Mouse (Mus musculus): ENCODE results near the gene Gm13287.
"Not testable (repeated sequence)": the region's sequence is repeated elsewhere in the genome, so short reads cannot be mapped to it uniquely, and the experiment has no call there.

Gm13287 gene

DNA sequence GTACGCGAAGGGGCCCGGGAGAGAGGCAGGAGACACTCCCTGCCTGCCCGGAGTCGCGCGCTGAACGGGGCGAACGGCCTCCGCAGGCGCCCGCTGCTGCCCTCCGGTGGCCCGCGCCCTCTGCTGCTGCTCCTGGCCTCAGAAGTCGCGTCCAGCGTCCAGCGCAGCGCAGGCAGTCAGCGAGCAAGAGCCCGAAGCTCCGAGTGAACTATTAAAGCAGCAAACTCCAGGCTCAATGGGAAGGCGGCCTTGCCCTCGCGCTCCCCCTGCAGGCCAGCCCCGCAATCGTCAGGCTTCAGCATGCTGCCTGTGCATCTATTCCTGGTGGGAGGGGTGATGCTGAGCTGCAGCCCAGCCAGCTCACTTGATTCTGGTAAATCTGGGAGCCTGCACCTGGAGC, at the start of gene Gm13287:
Gene Gm13287, plus strand, starts transcription at position 301 of the 400 bp plus-strand sequence.
- DNase-seq (ENCODE audit: low spot score in 2 of 2), result not testable (repeated sequence)

DNA sequence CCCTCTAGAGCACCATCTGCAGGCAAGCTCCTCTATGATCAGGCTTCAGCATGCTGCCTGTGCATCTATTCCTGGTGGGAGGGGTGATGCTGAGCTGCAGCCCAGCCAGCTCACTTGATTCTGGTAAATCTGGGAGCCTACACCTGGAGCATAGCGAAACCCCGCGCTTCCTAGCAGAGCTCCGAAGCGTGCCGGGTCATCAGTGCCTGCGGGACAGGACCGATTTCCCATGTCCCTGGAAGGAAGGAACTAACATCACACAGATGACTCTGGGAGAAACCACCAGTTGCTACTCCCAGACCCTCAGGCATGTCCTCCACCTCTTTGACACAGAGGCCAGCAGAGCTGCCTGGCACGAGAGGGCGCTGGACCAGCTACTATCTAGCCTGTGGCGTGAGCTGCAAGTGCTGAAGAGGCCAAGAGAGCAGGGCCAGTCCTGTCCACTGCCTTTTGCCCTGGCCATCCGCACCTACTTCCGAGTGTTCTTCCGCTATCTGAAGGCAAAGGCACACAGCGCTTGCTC, 48.2 kb upstream of the Gm13287 start, which contains the start of gene Gm13271:
Gene Gm13271, plus strand, starts transcription at position 51 of the 523 bp plus-strand sequence.
- DNase-seq (ENCODE audit: low spot score in 2 of 2), result peak; percentile 61 to 73

DNA sequence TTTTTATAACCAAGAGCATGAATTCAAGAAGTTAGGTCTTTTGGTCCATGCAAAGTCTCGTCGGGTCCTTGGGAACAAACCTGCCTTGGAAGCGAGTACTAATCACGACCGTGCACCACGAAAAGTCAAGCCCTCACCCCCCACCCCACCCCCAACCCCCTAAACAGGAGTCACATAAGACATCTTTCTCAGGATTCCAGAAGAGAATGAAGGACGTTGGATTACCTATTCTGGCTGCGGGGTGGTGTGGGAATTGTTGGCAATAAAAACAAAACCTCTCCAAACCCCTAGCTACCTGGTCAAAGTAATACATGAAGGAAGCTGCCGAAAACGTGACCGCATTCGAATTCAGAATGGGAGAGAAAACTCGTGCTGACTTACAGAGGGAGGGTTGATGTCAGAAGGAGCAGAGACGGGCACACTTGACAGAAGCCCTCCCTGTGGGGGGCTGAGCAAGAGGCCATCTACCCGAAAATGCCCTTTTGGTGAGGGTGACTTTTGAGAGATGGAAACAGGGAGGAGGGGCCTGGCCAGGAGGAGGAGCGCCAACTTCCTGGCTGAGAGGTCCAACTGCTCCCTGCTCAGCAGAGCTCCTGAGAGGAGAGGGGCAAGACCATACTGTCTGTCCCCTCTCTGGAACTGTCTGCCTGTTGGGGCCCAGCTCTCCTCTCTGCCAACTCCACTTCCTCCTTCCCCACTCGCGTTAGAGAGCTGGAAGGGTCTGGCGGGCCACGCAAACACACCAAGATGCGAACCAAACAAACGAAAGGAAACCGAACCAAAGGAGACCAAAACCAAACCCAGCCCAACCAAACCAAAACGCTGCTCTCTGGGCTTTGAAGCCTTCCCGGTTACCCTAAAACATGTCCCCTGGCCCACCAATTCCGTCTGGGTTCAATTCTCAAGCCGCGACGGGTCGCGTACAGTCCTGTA, 46.2 kb upstream of the Gm13287 start:
- not testable (repeated sequence) for DNase-seq (ENCODE audit: low spot score in 2 of 2)

DNA sequence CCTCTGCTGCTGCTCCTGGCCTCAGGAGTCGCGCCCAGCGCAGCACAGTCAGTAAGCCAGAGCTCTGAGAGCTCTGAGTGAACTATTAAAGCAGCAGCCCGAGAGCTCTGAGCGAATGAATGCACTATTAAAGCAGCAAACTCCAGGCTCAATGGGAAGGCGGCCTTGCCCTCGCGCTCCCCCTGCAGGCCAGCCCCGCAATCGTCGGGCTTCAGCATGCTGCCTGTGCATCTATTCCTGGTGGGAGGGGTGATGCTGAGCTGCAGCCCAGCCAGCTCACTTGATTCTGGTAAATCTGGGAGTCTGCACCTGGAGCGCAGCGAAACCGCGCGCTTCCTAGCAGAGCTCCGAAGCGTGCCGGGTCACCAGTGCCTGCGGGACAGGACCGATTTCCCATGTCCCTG, 45.4 kb upstream of the Gm13287 start:
- peak; percentile 90 for DNase-seq (ENCODE audit: low spot score in 2 of 2)

DNA sequence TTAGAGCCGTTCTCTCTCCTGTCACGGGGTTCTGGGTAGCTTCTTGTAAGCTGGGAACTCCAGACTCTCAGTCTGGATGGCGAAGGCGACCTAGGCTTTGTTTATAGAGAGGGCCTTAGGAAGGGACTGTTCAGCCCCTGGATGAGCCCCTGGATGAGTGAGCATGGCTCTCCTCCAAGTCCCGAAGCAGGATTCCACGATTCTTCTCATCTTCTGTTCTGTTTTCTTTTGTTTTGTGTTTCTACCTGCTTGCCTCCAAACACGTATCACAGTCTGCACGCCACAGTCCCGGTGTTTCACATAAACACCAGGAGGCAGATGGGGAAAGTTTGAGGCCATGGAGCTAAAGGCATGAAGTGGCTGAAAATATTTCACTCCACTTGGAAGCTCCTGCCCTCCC, 44.3 kb upstream of the Gm13287 start:
- not testable (repeated sequence) for DNase-seq (ENCODE audit: low spot score in 2 of 2)

DNA sequence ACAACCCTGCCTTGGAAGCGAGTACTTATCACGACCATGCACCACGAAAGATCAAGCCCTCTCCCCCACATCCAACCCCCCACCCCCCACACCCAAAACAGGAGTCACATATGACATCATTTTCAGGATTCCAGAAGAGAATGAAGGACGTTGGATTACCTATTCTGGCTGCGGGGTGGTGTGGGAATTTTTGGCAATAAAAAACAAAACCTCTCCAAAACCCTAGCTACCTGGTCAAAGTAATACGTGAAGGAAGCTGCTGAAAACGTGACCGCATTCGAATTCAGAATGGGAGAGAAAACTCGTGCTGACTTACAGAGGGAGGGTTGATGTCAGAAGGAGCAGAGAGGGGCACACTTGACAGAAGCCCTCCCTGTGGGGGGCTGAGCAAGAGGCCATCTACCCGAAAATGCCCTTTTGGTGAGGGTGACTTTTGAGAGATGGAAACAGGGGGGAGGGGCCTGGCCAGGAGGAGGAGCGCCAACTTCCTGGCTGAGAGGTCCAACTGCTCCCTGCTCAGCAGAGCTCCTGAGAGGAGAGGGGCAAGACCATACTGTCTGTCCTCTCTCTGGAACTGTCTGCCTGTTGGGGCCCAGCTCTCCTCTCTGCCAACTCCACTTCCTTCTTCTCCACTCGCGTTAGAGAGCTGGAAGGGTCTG, 43.3 kb upstream of the Gm13287 start, which contains the start of gene Gm13283:
Gene Gm13283, plus strand, starts transcription at position 510 of the 659 bp plus-strand sequence.
- peak in 1 of 2 experiments; percentile 14 for DNase-seq (ENCODE audit: low spot score in 2 of 2)

DNA sequence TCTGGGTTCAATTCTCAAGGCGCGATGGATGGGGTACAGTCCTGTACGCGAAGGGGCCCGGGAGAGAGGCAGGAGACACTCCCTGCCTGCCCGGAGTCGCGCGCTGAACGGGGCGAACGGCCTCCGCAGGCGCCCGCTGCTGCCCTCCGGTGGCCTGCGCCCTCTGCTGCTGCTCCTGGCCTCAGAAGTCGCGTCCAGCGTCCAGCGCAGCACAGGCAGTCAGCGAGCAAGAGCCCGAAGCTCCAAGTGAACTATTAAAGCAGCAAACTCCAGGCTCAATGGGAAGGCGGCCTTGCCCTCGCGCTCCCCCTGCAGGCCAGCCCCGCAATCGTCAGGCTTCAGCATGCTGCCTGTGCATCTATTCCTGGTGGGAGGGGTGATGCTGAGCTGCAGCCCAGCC, 42.6 kb upstream of the Gm13287 start:
- DNase-seq (ENCODE audit: low spot score in 2 of 2), result peak; percentile 21 to 30

DNA sequence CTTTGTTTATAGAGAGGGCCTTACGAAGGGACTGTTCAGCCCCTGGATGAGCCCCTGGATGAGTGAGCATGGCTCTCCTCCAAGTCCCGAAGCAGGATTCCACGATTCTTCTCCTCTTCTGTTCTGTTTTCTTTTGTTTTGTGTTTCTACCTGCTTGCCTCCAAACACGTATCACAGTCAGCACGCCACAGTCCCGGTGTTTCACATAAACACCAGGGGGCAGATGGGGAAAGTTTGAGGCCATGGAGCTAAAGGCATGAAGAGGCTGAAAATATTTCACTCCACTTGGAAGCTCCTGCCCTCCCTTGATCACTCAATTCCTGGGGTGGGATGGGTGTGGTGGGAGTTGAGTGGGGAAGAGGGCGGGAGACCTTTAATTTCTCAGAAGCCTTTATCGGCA, 41.3 kb upstream of the Gm13287 start:
- peak; percentile 62 to 64 for DNase-seq (ENCODE audit: low spot score in 2 of 2)

DNA sequence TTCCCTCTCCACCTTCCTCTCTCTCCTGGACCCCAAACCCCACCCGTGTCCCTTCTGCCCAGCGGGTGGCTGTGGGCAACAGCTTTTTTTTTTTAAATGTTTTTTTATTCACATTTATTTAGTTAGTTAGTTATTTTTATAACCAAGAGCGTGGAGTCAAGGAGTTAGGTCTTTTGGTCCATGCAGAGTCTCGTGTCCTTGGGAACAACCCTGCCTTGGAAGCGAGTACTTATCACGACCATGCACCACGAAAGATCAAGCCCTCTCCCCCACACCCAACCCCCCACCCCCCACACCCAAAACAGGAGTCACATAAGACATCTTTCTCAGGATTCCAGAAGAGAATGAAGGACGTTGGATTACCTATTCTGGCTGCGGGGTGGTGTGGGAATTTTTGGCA, 40.7 kb upstream of the Gm13287 start:
- DNase-seq (ENCODE audit: low spot score in 2 of 2), result not testable (repeated sequence)

DNA sequence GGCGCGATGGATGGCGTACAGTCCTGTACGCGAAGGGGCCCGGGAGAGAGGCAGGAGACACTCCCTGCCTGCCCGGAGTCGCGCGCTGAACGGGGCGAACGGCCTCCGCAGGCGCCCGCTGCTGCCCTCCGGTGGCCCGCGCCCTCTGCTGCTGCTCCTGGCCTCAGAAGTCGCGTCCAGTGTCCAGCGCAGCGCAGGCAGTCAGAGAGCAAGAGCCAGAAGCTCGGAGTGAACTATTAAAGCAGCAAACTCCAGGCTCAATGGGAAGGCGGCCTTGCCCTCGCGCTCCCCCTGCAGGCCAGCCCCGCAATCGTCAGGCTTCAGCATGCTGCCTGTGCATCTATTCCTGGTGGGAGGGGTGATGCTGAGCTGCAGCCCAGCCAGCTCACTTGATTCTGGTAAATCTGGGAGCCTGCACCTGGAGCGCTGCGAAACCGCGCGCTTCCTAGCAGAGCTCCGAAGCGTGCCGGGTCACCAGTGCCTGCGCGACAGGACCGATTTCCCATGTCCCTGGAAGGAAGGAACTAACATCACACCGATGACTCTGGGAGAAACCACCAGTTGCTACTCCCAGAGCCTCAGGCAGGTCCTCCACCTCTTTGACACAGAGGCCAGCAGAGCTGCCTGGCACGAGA, 39.6 kb upstream of the Gm13287 start:
- not testable (repeated sequence) for DNase-seq (ENCODE audit: low spot score in 2 of 2)

DNA sequence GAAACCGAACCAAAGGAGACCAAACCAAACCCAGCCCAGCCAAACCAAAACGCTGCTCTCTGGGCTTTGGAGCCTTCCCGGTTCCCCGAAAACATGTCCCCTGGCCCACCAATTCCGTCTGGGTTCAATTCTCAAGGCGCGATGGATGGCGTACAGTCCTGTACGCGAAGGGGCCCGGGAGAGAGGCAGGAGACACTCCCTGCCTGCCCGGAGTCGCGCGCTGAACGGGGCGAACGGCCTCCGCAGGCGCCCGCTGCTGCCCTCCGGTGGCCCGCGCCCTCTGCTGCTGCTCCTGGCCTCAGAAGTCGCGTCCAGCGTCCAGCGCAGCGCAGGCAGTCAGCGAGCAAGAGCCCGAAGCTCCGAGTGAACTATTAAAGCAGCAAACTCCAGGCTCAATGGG, 29.5 kb upstream of the Gm13287 start, which contains the start of gene Gm13290:
Gene Gm13290, plus strand, starts transcription at position 301 of the 400 bp plus-strand sequence.
- not testable (repeated sequence) for DNase-seq (ENCODE audit: low spot score in 2 of 2)

DNA sequence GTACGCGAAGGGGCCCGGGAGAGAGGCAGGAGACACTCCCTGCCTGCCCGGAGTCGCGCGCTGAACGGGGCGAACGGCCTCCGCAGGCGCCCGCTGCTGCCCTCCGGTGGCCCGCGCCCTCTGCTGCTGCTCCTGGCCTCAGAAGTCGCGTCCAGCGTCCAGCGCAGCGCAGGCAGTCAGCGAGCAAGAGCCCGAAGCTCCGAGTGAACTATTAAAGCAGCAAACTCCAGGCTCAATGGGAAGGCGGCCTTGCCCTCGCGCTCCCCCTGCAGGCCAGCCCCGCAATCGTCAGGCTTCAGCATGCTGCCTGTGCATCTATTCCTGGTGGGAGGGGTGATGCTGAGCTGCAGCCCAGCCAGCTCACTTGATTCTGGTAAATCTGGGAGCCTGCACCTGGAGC, 26.4 kb upstream of the Gm13287 start, which contains the start of gene Gm13289:
Gene Gm13289, plus strand, starts transcription at position 301 of the 400 bp plus-strand sequence.
- not testable (repeated sequence) for DNase-seq (ENCODE audit: low spot score in 2 of 2)

DNA sequence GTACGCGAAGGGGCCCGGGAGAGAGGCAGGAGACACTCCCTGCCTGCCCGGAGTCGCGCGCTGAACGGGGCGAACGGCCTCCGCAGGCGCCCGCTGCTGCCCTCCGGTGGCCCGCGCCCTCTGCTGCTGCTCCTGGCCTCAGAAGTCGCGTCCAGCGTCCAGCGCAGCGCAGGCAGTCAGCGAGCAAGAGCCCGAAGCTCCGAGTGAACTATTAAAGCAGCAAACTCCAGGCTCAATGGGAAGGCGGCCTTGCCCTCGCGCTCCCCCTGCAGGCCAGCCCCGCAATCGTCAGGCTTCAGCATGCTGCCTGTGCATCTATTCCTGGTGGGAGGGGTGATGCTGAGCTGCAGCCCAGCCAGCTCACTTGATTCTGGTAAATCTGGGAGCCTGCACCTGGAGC, 23.5 kb upstream of the Gm13287 start, which contains the start of gene Gm13272:
Gene Gm13272, plus strand, starts transcription at position 301 of the 400 bp plus-strand sequence.
- DNase-seq (ENCODE audit: low spot score in 2 of 2), result not testable (repeated sequence)

DNA sequence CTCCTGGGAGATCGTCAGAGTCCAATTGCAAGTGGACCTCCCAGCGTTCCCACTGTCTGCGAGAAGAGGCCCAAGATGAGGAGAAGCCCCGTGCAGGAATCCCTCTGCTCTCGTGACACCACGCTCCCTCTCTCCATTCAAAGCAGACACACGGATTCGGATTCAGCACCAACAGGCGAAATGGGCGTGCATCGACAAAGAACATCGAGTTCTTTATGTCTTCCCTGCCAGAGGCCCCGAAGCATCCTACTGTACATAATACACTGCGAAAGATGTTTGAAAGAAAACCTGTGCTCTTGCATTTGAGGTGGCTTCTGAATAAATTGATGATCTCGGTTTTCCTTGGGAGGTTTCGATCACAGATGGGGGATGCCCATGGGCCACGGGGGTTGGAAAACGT, 22.7 kb upstream of the Gm13287 start:
- not testable (repeated sequence) for DNase-seq (ENCODE audit: low spot score in 2 of 2)

DNA sequence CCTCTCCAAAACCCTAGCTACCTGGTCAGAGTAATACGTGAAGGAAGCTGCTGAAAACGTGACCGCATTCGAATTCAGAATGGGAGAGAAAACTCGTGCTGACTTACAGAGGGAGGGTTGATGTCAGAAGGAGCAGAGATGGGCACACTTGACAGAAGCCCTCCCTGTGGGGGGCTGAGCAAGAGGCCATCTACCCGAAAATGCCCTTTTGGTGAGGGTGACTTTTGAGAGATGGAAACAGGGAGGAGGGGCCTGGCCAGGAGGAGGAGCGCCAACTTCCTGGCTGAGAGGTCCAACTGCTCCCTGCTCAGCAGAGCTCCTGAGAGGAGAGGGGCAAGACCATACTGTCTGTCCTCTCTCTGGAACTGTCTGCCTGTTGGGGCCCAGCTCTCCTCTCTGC, 21.2 kb upstream of the Gm13287 start, which contains the start of gene Ifnz:
Gene Ifnz, plus strand, starts transcription at position 301 of the 400 bp plus-strand sequence.
- DNase-seq (ENCODE audit: low spot score in 2 of 2), result not testable (repeated sequence)

DNA sequence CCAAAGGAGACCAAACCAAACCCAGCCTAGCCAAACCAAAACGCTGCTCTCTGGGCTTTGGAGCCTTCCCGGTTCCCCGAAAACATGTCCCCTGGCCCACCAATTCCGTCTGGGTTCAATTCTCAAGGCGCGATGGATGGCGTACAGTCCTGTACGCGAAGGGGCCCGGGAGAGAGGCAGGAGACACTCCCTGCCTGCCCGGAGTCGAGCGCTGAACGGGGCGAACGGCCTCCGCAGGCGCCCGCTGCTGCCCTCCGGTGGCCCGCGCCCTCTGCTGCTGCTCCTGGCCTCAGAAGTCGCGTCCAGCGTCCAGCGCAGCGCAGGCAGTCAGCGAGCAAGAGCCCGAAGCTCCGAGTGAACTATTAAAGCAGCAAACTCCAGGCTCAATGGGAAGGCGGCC, 20.7 kb upstream of the Gm13287 start:
- not testable (repeated sequence) for DNase-seq (ENCODE audit: low spot score in 2 of 2)

DNA sequence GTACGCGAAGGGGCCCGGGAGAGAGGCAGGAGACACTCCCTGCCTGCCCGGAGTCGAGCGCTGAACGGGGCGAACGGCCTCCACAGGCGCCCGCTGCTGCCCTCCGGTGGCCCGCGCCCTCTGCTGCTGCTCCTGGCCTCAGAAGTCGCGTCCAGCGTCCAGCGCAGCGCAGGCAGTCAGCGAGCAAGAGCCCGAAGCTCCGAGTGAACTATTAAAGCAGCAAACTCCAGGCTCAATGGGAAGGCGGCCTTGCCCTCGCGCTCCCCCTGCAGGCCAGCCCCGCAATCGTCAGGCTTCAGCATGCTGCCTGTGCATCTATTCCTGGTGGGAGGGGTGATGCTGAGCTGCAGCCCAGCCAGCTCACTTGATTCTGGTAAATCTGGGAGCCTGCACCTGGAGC, 17.6 kb upstream of the Gm13287 start, which contains the start of gene Gm13276:
Gene Gm13276, plus strand, starts transcription at position 301 of the 400 bp plus-strand sequence.
- DNase-seq (ENCODE audit: low spot score in 2 of 2), result not testable (repeated sequence)

DNA sequence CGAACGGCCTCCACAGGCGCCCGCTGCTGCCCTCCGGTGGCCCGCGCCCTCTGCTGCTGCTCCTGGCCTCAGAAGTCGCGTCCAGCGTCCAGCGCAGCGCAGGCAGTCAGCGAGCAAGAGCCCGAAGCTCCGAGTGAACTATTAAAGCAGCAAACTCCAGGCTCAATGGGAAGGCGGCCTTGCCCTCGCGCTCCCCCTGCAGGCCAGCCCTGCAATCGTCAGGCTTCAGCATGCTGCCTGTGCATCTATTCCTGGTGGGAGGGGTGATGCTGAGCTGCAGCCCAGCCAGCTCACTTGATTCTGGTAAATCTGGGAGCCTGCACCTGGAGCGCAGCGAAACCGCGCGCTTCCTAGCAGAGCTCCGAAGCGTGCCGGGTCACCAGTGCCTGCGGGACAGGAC, 14.7 kb upstream of the Gm13287 start, which contains the start of gene Gm13277:
Gene Gm13277, plus strand, starts transcription at position 231 of the 400 bp plus-strand sequence.
- DNase-seq (ENCODE audit: low spot score in 2 of 2), result peak; percentile 55 to 56

DNA sequence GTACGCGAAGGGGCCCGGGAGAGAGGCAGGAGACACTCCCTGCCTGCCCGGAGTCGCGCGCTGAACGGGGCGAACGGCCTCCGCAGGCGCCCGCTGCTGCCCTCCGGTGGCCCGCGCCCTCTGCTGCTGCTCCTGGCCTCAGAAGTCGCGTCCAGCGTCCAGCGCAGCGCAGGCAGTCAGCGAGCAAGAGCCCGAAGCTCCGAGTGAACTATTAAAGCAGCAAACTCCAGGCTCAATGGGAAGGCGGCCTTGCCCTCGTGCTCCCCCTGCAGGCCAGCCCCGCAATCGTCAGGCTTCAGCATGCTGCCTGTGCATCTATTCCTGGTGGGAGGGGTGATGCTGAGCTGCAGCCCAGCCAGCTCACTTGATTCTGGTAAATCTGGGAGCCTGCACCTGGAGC, 11.8 kb upstream of the Gm13287 start, which contains the start of gene Gm13278:
Gene Gm13278, plus strand, starts transcription at position 301 of the 400 bp plus-strand sequence.
- not testable (repeated sequence) for DNase-seq (ENCODE audit: low spot score in 2 of 2)

DNA sequence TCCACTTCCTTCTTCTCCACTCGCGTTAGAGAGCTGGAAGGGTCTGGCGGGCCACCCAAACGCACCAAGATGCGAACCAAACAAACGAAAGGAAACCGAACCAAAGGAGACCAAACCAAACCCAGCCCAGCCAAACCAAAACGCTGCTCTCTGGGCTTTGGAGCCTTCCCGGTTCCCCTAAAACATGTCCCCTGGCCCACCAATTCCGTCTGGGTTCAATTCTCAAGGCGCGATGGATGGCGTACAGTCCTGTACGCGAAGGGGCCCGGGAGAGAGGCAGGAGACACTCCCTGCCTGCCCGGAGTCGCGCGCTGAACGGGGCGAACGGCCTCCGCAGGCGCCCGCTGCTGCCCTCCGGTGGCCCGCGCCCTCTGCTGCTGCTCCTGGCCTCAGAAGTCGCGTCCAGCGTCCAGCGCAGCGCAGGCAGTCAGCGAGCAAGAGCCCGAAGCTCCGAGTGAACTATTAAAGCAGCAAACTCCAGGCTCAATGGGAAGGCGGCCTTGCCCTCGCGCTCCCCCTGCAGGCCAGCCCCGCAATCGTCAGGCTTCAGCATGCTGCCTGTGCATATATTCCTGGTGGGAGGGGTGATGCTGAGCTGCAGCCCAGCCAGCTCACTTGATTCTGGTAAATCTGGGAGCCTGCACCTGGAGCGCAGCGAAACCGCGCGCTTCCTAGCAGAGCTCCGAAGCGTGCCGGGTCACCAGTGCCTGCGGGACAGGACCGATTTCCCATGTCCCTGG, 8.9 kb upstream of the Gm13287 start, which contains the start of gene Gm13275:
Gene Gm13275, plus strand, starts transcription at position 552 of the 740 bp plus-strand sequence.
- DNase-seq (ENCODE audit: low spot score in 2 of 2), result peak; percentile 18 to 30

All from right cerebral cortex, postnatal 36 days (tissue).